Mouse (Mus musculus) embryonic facial prominence, embryonic 10.5 days (tissue): ENCODE measurements around the gene 4930426L09Rik. TPM values are rescaled to one million over a fixed set of nuclear protein-coding genes. Genes with fewer than 3 reads are reported as not detected.
"Not testable (repeated sequence)": the region's sequence is repeated elsewhere in the genome, so short reads cannot be mapped to it uniquely, and the experiment has no call there.

Experiments
- DNase-seq: peaks from one replicate; pipeline ENCODE4 v3.0.0-alpha.2; 2017; ENCODE audit warnings: low spot score
- H3K27ac ChIP-seq: fragments of 300-500 bp; sonication (generic); replicated peaks from 2 replicates; pipeline ENCODE4 v1.5.1; 2016; ENCODE audit warnings: mild to moderate bottlenecking
- H3K27me3 ChIP-seq: fragments of 300-500 bp; sonication (generic); replicated peaks from 2 replicates; pipeline ENCODE4 v1.6.1; 2016; ENCODE audit warnings: low read depth, mild to moderate bottlenecking; ENCODE audit not compliant: poor library complexity, severe bottlenecking
- H3K36me3 ChIP-seq: fragments of 300-500 bp; sonication (generic); replicated peaks from 2 replicates; pipeline ENCODE4 v1.6.1; 2016; ENCODE audit warnings: mild to moderate bottlenecking, moderate library complexity
- H3K4me1 ChIP-seq: fragments of 300-500 bp; sonication (generic); 2 replicates; pipeline ENCODE4 v1.6.1; 2016
- H3K4me3 ChIP-seq: fragments of 300-500 bp; sonication (generic); 2 replicates; pipeline ENCODE4 v1.5.1; 2016; ENCODE audit warnings: mild to moderate bottlenecking, moderate library complexity
- H3K9me3 ChIP-seq: fragments of 300-500 bp; sonication (generic); 2 replicates; pipeline ENCODE4 v1.6.1; 2016; ENCODE audit warnings: mild to moderate bottlenecking
- whole genome bisulfite sequencing: fragments of 180-500 bp; shearing (Covaris S2); methylation state at CpG from one replicate; pipeline ENCODE4 v1.1.7; 2016; 5-methylcytosine and 5-hydroxymethylcytosine counted together
- polyA plus RNA-seq: library from polyadenylated mRNA; unstranded; fragments of >200 nt; fragmentation: Nextera tagmentation; extraction: Ambion mirVana; gene quantifications from 2 replicates; pipeline ENCODE4 v1.2.1, GENCODE M21; 2016

4930426L09Rik gene
- polyA plus RNA-seq, 1 experiment from 2014 or later: 0.30 TPM

DNA sequence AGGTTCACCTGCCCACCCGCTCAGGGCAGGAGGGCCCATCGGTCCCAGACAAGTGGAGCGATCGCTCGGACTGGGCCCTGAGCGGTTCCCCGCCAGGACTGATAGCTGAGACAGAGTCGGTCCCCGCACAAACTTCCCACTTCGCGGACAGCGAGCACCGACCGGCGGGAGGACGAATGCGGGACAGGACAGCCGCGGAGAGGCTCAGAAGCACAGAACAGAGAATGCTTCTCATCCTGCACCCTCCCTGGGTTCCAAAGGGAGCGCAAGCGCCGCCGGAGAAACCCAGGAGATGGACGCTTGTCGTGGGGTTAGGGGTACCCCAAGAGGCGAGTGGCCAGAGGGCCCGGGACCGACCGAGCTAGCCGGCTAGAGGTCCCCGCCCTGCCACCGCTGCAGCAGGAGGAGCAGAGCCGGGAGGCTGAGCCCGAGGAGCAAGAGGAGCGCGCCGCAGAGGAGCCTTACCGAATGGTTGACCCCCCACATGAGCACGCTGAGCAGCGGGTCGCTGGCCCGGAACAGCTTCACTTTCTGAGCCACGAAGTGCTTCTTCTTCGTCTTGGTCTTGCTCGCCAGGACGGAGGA lies 664 bp upstream of the 4930426L09Rik start:
- Histone ChIP-seq H3K36me3 (no peaks in the 10 kb centered on the region), H3K9me3 (no peaks in the 10 kb centered on the region), H3K27ac (peak overlapping the region; percentile 91), H3K4me1 (peaks cover 39% of the 10 kb centered on the region), H3K27me3 (peaks cover 26% of the 10 kb centered on the region), H3K4me3 (peak overlapping the region; percentile 87)
- WGBS: under 1% methylated on average over 46 of the region's 46 CpGs
- DNase-seq: peak; percentile 73

DNA sequence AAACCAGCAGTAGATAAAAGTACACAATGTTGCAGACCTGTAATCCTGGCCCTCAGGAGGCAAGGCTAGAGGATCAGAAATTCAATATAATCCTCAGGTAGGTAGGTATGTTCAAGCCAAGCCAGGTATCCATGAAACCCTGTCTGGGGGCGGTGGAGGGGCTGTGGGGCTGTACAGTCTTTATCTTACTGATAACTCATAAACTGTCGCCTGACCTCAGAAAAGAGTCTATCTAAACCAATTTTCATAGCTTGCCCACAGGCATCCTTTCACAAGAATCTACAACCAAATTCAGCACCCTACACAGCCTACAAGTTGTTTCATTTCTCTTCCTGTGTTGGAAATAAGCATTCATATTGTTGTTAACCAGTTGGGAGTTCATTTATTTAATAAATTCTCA lies 1.3 kb downstream of the 4930426L09Rik start:
- DNase-seq: no peak
- no peak overlapping the region for H3K4me3 ChIP-seq
- 80% methylated on average over 2 of the region's 2 CpGs for WGBS

GRCm38 (mm10) chr2:19004801-19005200 lies 6.7 kb downstream of the 4930426L09Rik start:
- Histone ChIP-seq H3K27ac (no peak overlapping the region), H3K36me3 (no peaks in the 10 kb centered on the region), H3K9me3 (no peaks in the 10 kb centered on the region), H3K4me3 (no peak overlapping the region), H3K4me1 (no peaks in the 10 kb centered on the region), H3K27me3 (peaks cover 7% of the 10 kb centered on the region)
- DNase-seq: no peak
- WGBS: 77% methylated on average over 10 of the region's 10 CpGs

More for the DNA sequence above, 1.3 kb downstream of the 4930426L09Rik start:
- Histone ChIP-seq H3K36me3 (no peaks in the 10 kb centered on the region), H3K4me1 (peaks cover 32% of the 10 kb centered on the region), H3K27me3 (peaks cover 26% of the 10 kb centered on the region), H3K9me3 (no peaks in the 10 kb centered on the region), H3K27ac (no peak overlapping the region)

DNA sequence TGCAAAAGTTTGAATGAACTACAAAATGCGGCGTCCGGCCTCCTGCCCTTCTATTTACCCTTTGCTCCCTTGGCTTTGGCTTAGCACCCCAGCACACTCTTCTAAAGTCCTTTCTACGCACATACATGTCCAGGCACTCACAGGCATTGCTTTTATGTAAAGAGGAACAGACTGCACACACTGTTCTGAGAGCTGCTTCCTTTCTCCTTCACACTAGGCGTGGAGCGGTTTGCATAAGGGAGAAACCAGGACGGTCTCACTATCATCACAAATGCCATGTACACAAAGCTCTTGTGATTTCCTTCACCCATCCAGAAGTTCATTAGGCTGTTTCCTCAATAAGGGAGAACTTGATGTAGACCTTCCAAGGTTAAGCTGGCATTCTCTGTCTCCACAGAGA lies 8.0 kb downstream of the 4930426L09Rik start:
- Histone ChIP-seq H3K4me1 (no peaks in the 10 kb centered on the region), H3K4me3 (no peak overlapping the region), H3K9me3 (no peaks in the 10 kb centered on the region), H3K27ac (no peak overlapping the region), H3K27me3 (no peaks in the 10 kb centered on the region; the same call in 1 of the 2 replicates), H3K36me3 (no peaks in the 10 kb centered on the region)
- WGBS: 80% methylated on average over 7 of the region's 7 CpGs
- DNase-seq: no peak

DNA sequence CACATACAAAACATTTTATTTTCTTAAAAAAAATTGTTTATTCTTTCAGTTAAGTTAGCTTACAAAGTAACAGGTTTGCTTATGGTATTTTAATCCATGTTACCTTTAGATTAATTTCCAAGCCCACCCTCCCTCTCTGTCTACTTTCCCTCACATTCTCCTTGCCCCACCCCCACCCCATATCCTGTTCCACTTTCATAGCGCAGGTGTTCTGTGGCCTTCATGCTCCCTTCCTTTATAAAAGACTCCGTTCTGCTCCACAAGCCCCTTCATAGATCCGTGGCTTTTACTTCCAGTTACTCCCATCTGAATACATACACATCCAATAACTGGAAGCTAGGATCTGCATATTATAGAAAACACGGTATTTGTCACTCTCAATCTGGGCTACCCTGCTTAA lies 9.4 kb downstream of the 4930426L09Rik start:
- no peaks in the 10 kb centered on the region for H3K36me3 ChIP-seq
- no peaks in the 10 kb centered on the region; the same call in 1 of the 2 replicates for H3K27me3 ChIP-seq
- H3K4me3 ChIP-seq: no peak overlapping the region
- DNase-seq: no peak
- no peaks in the 10 kb centered on the region for H3K4me1 ChIP-seq
- H3K27ac ChIP-seq: no peak overlapping the region
- 78% methylated on average over 4 of the region's 4 CpGs for WGBS
- no peaks in the 10 kb centered on the region for H3K9me3 ChIP-seq

DNA sequence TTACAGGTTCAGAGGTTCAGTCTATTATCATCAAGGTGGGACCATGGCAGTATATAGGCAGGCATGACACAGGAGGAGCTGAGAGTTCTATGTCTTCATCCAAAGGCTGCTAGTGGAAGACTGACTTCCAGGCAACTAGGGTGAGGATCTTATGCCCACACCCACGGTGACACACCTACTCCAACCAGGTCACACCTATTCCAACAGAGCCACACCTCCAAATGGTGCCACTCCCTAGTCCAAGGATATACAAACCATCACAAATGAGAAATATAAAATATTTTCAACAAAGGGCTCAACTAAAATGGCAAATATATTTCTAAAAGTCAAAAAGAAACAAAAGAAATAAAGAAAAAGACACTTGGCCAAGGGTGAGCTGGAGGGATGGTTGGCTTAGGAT lies 12.4 kb downstream of the 4930426L09Rik start:
- H3K4me1 ChIP-seq, DNase-seq, H3K4me3 ChIP-seq, H3K27me3 ChIP-seq, H3K36me3 ChIP-seq, H3K9me3 ChIP-seq, H3K27ac ChIP-seq: not testable (repeated sequence)
- WGBS: 83% methylated on average over 1 of the region's 1 CpGs

DNA sequence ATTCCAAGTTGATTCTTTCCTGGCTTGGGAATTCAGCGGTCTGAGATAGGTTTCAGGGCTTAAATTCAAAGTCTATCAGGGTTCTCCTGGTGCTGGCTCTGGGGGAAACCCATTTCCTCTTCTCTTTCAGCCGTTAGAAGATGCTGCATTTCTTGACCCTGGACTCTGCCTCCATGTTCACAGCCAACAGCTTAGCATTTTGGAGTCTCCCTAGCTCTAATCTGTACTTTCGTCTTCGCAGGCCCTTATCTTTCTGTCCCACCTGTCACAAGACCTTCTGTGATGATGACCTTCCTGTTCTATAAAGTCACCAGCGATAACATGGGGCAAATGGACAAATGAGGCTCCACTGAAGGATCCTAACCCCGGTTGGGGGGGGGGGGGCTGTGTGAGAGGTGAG lies 13.3 kb downstream of the 4930426L09Rik start:
- no peaks in the 10 kb centered on the region for H3K9me3 ChIP-seq
- DNase-seq: no peak
- H3K4me3 ChIP-seq: no peak overlapping the region
- no peak overlapping the region for H3K27ac ChIP-seq
- no peaks in the 10 kb centered on the region for H3K36me3 ChIP-seq
- WGBS: 84% methylated on average over 6 of the region's 6 CpGs
- no peaks in the 10 kb centered on the region for H3K27me3 ChIP-seq
- H3K4me1 ChIP-seq: no peaks in the 10 kb centered on the region

DNA sequence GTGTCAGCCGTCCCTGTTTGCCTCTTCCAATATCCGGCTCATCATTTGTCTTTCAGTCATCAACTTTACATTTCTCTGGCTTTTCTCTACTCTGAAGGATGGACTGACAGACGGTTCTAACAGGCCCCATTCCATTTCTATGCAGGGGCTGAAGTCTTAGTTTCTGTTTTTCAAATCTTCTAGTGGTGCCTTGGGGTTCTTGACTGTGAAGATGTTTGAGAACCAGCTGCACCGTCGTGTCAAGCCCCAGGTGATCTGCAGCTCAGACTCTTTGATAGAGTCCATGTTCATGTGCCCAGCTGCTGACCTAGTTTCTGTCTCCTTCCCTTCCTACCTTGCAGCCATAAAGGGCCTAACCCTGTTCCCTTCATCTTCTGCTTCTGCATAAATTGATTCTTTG lies 18.2 kb downstream of the 4930426L09Rik start:
- Histone ChIP-seq H3K36me3 (no peaks in the 10 kb centered on the region), H3K4me3 (no peak overlapping the region), H3K4me1 (no peaks in the 10 kb centered on the region), H3K9me3 (no peaks in the 10 kb centered on the region), H3K27me3 (no peaks in the 10 kb centered on the region), H3K27ac (no peak overlapping the region)
- no peak for DNase-seq
- 86% methylated on average over 5 of the region's 5 CpGs for WGBS

DNA sequence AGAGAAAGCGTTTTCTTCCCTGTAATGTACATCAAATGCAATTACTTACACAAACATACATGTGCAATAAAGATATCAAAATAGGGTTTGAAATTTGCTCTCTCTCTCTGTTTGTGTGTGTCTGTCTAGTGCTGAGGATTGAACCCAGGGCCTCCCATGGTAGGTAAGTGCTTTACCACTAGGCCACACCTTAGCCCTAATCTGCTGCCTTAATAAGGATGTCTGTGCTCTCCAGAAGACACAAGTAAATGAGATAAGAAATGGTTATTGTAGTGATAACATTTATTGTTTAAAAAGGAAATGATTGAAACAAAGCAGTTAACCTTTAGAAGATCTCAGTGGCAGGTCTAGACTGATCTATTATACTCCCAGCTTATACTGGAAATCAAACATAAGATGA lies 18.7 kb downstream of the 4930426L09Rik start:
- H3K27ac ChIP-seq: no peak overlapping the region
- no peak overlapping the region for H3K4me3 ChIP-seq
- H3K9me3 ChIP-seq: no peaks in the 10 kb centered on the region
- H3K36me3 ChIP-seq: no peaks in the 10 kb centered on the region
- WGBS: 82% methylated on average over 1 of the region's 1 CpGs
- no peaks in the 10 kb centered on the region for H3K4me1 ChIP-seq
- no peak for DNase-seq
- no peaks in the 10 kb centered on the region for H3K27me3 ChIP-seq

- no peaks in the 10 kb centered on the region for H3K4me1 ChIP-seq
- no peak for DNase-seq
- H3K27me3 ChIP-seq: no peaks in the 10 kb centered on the region
- H3K36me3 ChIP-seq: no peaks in the 10 kb centered on the region
- no peak overlapping the region for H3K4me3 ChIP-seq
- WGBS: 56% methylated on average over 2 of the region's 2 CpGs
- H3K27ac ChIP-seq: no peak overlapping the region
- H3K9me3 ChIP-seq: no peaks in the 10 kb centered on the region
These were observed 19.9 kb downstream of the 4930426L09Rik start for GRCm38 (mm10) chr2:19018034-19018433.

DNA sequence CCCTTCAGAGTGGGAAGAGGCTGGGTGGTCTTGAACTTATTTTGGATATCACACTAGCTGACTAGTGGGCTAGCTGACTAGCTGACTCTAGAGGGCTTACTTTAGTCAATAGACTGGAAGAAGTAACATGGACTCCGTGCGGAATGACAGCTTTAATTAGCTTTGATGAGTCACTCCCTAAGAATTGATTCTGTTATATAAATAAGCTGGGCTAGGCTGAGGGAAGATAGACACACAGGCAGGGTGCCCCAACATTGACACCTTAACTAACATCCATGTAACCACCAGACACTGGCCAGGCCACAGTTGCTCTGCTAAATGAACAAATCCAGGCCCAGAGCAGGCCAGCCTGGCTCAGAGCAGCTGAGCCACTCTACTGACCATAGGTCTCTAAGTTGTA lies 26.7 kb downstream of the 4930426L09Rik start:
- WGBS: 89% methylated on average over 2 of the region's 2 CpGs
- H3K36me3 ChIP-seq: no peaks in the 10 kb centered on the region
- H3K27ac ChIP-seq: no peak overlapping the region
- no peaks in the 10 kb centered on the region for H3K27me3 ChIP-seq
- no peaks in the 10 kb centered on the region for H3K4me1 ChIP-seq
- H3K4me3 ChIP-seq: no peak overlapping the region
- DNase-seq: no peak
- H3K9me3 ChIP-seq: no peaks in the 10 kb centered on the region

DNA sequence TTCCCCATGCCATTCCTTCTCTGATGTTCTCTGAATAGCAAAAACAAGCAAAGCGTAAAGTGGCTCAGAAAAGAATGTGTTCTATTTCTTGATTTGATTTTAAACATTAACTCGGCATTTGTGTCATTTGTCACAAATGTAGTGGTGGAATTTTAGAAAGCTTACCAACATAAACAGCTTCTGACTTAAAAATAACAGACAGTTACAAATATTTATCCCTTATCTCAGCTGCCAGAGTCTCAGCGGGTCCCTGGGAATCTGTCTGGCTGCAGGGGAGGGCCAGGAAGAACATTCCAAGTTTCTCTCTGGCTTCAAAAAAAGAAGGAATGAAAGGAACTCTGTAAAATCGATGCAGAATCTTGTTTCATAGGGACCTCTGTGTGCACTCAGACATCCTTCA lies 39.3 kb downstream of the 4930426L09Rik start:
- Histone ChIP-seq H3K27ac (no peak overlapping the region), H3K4me3 (no peak overlapping the region), H3K9me3 (no peaks in the 10 kb centered on the region), H3K4me1 (no peaks in the 10 kb centered on the region), H3K36me3 (no peaks in the 10 kb centered on the region), H3K27me3 (no peaks in the 10 kb centered on the region)
- 76% methylated on average over 4 of the region's 4 CpGs for whole genome bisulfite sequencing
- no peak for DNase-seq

DNA sequence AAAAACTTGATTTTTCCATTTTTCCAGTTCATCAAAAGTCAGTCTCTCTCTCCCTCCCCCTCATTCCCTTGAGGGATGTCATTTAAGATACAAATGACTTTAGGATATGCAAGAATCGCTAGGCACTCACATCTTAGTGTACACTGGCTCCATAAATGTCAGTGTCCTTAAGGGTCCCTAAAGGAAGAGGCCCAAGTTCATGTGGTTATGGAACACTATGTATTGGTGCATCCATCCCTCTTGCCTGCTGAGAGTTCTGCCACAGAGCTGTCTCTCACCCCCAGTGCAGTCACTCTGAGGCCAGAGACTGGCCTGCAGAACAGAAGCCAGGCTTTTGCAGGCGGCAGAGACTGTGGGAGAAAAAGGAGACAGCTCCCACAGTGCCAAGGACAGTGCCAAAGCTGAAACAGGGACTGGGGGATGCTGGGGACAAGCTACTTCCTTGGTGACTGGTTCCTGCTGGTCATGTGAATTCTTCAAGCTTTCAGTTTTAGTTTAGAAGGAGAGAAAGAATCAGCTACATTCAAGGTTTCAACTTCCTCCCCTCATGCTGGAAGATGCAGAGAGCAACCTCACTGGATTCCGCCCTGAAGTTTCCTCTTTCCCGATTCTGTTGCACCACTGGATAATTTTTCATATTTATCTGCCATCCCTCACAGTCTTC lies 39.9 kb downstream of the 4930426L09Rik start:
- H3K36me3 ChIP-seq: no peaks in the 10 kb centered on the region
- 75% methylated on average over 4 of the region's 4 CpGs for WGBS
- DNase-seq: no peak
- no peak overlapping the region for H3K4me3 ChIP-seq
- no peaks in the 10 kb centered on the region for H3K9me3 ChIP-seq
- H3K27me3 ChIP-seq: no peaks in the 10 kb centered on the region
- no peaks in the 10 kb centered on the region for H3K4me1 ChIP-seq
- no peak overlapping the region for H3K27ac ChIP-seq
